Mouse (Mus musculus) spleen, adult 2 months (tissue): ENCODE measurements around the gene Gm49339.

ENCODE experiments used
- CTCF ChIP-seq: fragments of 200-500 bp; IDR thresholded peaks from 2 replicates; pipeline ENCODE4 v1.5.1; 2011; ENCODE audit warnings: mild to moderate bottlenecking, inconsistent platforms; ENCODE audit not compliant: insufficient read depth, insufficient read length, insufficient replicate concordance; ENCODE audit errors: extremely low read depth
- POLR2A ChIP-seq: fragments of 200-500 bp; IDR thresholded peaks from 2 replicates; pipeline ENCODE4 v1.6.1; 2011; ENCODE audit warnings: low read depth, low read length, inconsistent platforms

GRCm38 (mm10) chr10:51456369-51456768, 24.0 kb upstream of the Gm49339 start:
- TF ChIP-seq POLR2A (no peak), CTCF (no peak)
